Mouse (Mus musculus) erythroblast, adult 5-6 weeks (primary cell): ENCODE results near the gene 2310034G01Rik. TPM values are rescaled to one million over a fixed set of nuclear protein-coding genes. Genes with fewer than 3 reads are reported as not detected.

Source experiments
- ATAC-seq: replicated peaks from 2 replicates; pipeline ENCODE4 v1.8.0; 2016; ENCODE audit warnings: moderate number of reproducible peaks, mild to moderate bottlenecking, moderate TSS enrichment, inconsistent platforms; ENCODE audit not compliant: poor library complexity, low FRiP score, severe bottlenecking
- total RNA-seq, 2 experiments: library from RNA; stranded (forward) in 1 of 2; stranded (reverse) in 1 of 2; fragments of 150-400 nt in 1 of 2; fragments of 200-764, 138-1000 nt in 1 of 2; gene quantifications; 2 replicates each; pipeline versions ENCODE4 v1.2.3 to v1.2.4; 2015 to 2017; ENCODE audit warnings: low replicate concordance in 2 of 2

2310034G01Rik gene
- total RNA-seq, 2 experiments from 2014 or later = not detected

- ATAC-seq = no peak
These were observed 18.8 kb downstream of the 2310034G01Rik start for GRCm38 (mm10) chr19:46331326-46331725.

- no peak for ATAC-seq
These were observed 19.4 kb downstream of the 2310034G01Rik start for GRCm38 (mm10) chr19:46330696-46331095.

- peak; percentile 78 for ATAC-seq
These were observed 20.2 kb downstream of the 2310034G01Rik start for GRCm38 (mm10) chr19:46329951-46330350.

- ATAC-seq = no peak
These were observed 21.0 kb downstream of the 2310034G01Rik start for GRCm38 (mm10) chr19:46329031-46329641.

- peak; percentile 86 for ATAC-seq
These were observed 21.7 kb downstream of the 2310034G01Rik start, which contains the start of gene Fbxl15 for GRCm38 (mm10) chr19:46328081-46329030. Gene Fbxl15, plus strand, starts transcription at chr19:46328184.

GRCm38 (mm10) chr19:46327531-46328064 is 22.5 kb downstream of the 2310034G01Rik start:
- no peak for ATAC-seq

GRCm38 (mm10) chr19:46326756-46327305 is 23.3 kb downstream of the 2310034G01Rik start, which contains the start of gene Psd:
Gene Psd, minus strand, starts transcription at chr19:46327156.
- no peak for ATAC-seq

- no peak for ATAC-seq
These were observed 23.9 kb downstream of the 2310034G01Rik start for GRCm38 (mm10) chr19:46326019-46326755.

- no peak for ATAC-seq
These were observed 25.2 kb downstream of the 2310034G01Rik start for GRCm38 (mm10) chr19:46324918-46325317.

- no peak for ATAC-seq
These were observed 25.7 kb downstream of the 2310034G01Rik start for GRCm38 (mm10) chr19:46324366-46324765.

GRCm38 (mm10) chr19:46323716-46324115 is 26.4 kb downstream of the 2310034G01Rik start:
- ATAC-seq = no peak

GRCm38 (mm10) chr19:46322996-46323572 is 27.0 kb downstream of the 2310034G01Rik start:
- ATAC-seq = no peak

GRCm38 (mm10) chr19:46322144-46322995 is 27.7 kb downstream of the 2310034G01Rik start:
- no peak for ATAC-seq

GRCm38 (mm10) chr19:46321101-46321943 is 28.8 kb downstream of the 2310034G01Rik start:
- no peak for ATAC-seq

- ATAC-seq = no peak
These were observed 29.9 kb downstream of the 2310034G01Rik start for GRCm38 (mm10) chr19:46320076-46320785.

GRCm38 (mm10) chr19:46318586-46319378 is 31.3 kb downstream of the 2310034G01Rik start:
- no peak for ATAC-seq
